In genomic region chr17:27748123-27748522, GRCm38 (mm10) we compare ENCODE assay signal across 8 mouse cellular contexts. TPM values are rescaled to one million over a fixed set of nuclear protein-coding genes. Genes with fewer than 3 reads are reported as not detected.
ATAC-seq and TF ChIP-seq lines count a peak whose summit lies in the region.
"Had no signal": no experiment of that assay in that cellular context is flagged by ENCODE, and none has a peak within 500 bp of the region (broad histone marks: within the 10 kb centered on the region; RNA-seq: fewer than 3 reads in every experiment).

No protein-coding gene starts in this region.

- no peak overlapping the region for H3K4me2 ChIP-seq in myocyte (ENCODE audit: low read depth)
- H3K4me2 ChIP-seq in heart, embryonic 12.5 days: no peak overlapping the region

- no peaks in the 10 kb centered on the region for H3K9me3 ChIP-seq in heart, embryonic 12.5 days (replicated peaks)
- H3K9me3 ChIP-seq: G1E had no signal

- H3K4me1 ChIP-seq in heart, embryonic 12.5 days (replicated peaks): 0 out of 2 replicates have a peak, but pooled peaks cover 5% of the 10 kb centered on the region

- H3K79me2 ChIP-seq in myocyte (ENCODE audit: control insufficient read depth, insufficient read depth): no peaks in the 10 kb centered on the region

- H3K27ac ChIP-seq in heart, embryonic 12.5 days (ENCODE audit: poor library complexity, severe bottlenecking): no peak overlapping the region

- ATAC-seq in heart, embryonic 12.5 days (ENCODE audit: insufficient number of reproducible peaks, low FRiP score): no peak
- ATAC-seq: activated CD4-positive, CD25-positive, alpha-beta regulatory T cell, adult 4 months; CD4-positive, CD25-positive, alpha-beta regulatory T cell, adult 4 months; Patski had no signal

- WGBS in heart, embryonic 12.5 days: 93% methylated on average over 2 of the region's 2 CpGs

- no peak for TF ChIP-seq POLR2A in myocyte (IDR thresholded peaks at IDR 0.05; ENCODE audit: insufficient read length, low read depth)

- no peaks in the 10 kb centered on the region for H3K27me3 ChIP-seq in myocyte (ENCODE audit: control insufficient read depth, insufficient read depth, insufficient read length)
- no peaks in the 10 kb centered on the region for H3K27me3 ChIP-seq in heart, embryonic 12.5 days (replicated peaks)
- H3K27me3 ChIP-seq: CH12.LX, Patski had no signal

- H3K36me3 ChIP-seq in myocyte (ENCODE audit: control insufficient read depth, insufficient read depth): no peaks in the 10 kb centered on the region
- H3K36me3 ChIP-seq in heart, embryonic 12.5 days: peaks cover 34% of the 10 kb centered on the region

- no peak overlapping the region for H3K9ac ChIP-seq in heart, embryonic 12.5 days

- H3K4me3 ChIP-seq in myocyte: no peak overlapping the region
- no peak overlapping the region for H3K4me3 ChIP-seq in heart, embryonic 12.5 days

- no peak overlapping the region for H3ac ChIP-seq in myocyte (ENCODE audit: control insufficient read depth, insufficient read length)

TF ChIP-seq in myocyte, 11 proteins besides CTCF, POLR2A, EP300 and RAD21:
- TF ChIP-seq MAX (IDR thresholded peaks at IDR 0.05; ENCODE audit: low read depth): no peak
- TF ChIP-seq MYOD1 (IDR thresholded peaks at IDR 0.05; ENCODE audit: control insufficient read depth in 1 of 3, insufficient read length in 2 of 3, low read depth in 2 of 3): peak in 2 of 3 experiments; percentile 67 to 71
- TF ChIP-seq SRF (IDR thresholded peaks at IDR 0.05; ENCODE audit: control insufficient read depth, insufficient read length, low read depth): no peak
- TF ChIP-seq TCF3 (IDR thresholded peaks at IDR 0.05; ENCODE audit: insufficient read length, low read depth): peak; percentile 49
- TF ChIP-seq USF1 (IDR thresholded peaks at IDR 0.05; ENCODE audit: low read depth): no peak
- no peak for TF ChIP-seq TCF12 (IDR thresholded peaks at IDR 0.05; ENCODE audit: insufficient read depth, poor library complexity, severe bottlenecking)
- no peak for TF ChIP-seq E2F4 (IDR thresholded peaks at IDR 0.05; ENCODE audit: insufficient read depth)
- peak in 2 of 3 experiments; percentile 70 to 90 for TF ChIP-seq MYOG (IDR thresholded peaks at IDR 0.05; ENCODE audit: control insufficient read depth in 1 of 3, insufficient read depth in 1 of 3, insufficient read length in 2 of 3, low read depth in 2 of 3)

RNA-seq across cellular contexts. Expression of gene Spdef, which starts 19.4 kb away (rescaled TPM):
- 0.05 TPM for polyA plus RNA-seq in myocyte (2012; fragmentation: generic; extraction: Trizol)
- polyA plus RNA-seq in heart, embryonic 12.5 days (2016; fragmentation: Nextera tagmentation; extraction: Ambion mirVana): 0.18 TPM in 1 of 2 replicates, not detected in the other
- polyA plus RNA-seq: C2C12; CD4-positive, CD25-positive, alpha-beta regulatory T cell, adult 4 months; Patski had no signal
